Mouse (Mus musculus): ENCODE measurements around the gene Flrt1. TPM values are rescaled to one million over a fixed set of nuclear protein-coding genes. Genes with fewer than 3 reads are reported as not detected.
A peak's percentile ranks its signal among the peaks of the same experiment; 100 is the strongest.

Gene Flrt1
- polyA plus RNA-seq, 1 experiment from 2014 or later: 5.6 TPM

GRCm38 (mm10) chr19:7103993-7104401 is 1.5 kb downstream of the Flrt1 start:
- 9% methylated on average over 19 of the region's 19 CpGs for WGBS

DNA sequence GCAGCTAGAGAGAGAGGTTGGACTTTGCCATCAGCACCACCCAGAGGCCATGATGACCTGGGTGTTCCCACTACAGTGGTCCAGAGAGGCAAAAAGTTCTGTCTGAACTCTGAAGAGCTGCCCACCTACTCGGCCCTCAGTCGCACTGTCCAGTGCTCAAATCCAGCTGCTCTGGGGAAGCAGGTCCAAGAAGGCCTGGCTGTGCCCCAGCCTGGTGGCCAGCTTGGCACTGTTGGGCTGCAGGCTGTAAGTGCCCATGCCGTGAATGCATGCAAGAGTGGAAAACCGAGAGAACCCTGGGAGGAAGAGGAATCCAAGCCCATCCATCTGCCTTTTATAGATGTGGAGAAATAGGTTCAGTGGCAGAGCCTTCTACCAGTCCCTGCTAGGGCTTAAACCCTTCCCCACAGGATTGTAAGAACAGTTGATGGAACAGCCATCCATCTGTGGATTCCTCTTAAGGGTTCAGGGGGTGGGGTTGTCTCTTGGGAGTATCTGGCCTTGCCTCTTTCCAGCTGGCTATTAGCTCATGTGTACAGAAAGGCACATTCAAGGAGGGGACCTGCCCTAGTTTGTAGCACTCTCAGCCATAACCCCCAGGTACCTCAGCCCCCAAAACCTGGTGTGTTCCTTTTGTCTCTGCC is 2.1 kb downstream of the Flrt1 start:
- Histone ChIP-seq H3K9ac (ENCODE audit: low read depth, low read length) (peak overlapping the region; percentile 31; the same call in 1 of the 2 replicates), H3K27ac (ENCODE audit: low read depth, low read length) (peak overlapping the region; percentile 25; the same call in 1 of the 2 replicates), H3K4me1 (replicated peaks; ENCODE audit: control insufficient read depth, insufficient read depth, low read length) (peaks cover 27% of the 10 kb centered on the region), H3K4me2 (replicated peaks; ENCODE audit: low read depth, low read length) (no peak overlapping the region; the same call in 1 of the 2 replicates), H3K9me3 (ENCODE audit: control insufficient read depth, low read length) (no peaks in the 10 kb centered on the region), H3K4me3 (ENCODE audit: low read depth, low read length) (no peak overlapping the region), H3K27me3 (ENCODE audit: control insufficient read depth, insufficient read depth, low read length) (peaks cover 7% of the 10 kb centered on the region), H3K36me3 (ENCODE audit: control insufficient read depth, insufficient read depth, low read length) (no peaks in the 10 kb centered on the region)
- ATAC-seq (ENCODE audit: low FRiP score) (peak; percentile 13), DNase-seq (ENCODE audit: low spot score) (no peak)
- 69% methylated on average over 4 of the region's 4 CpGs for WGBS

More at GRCm38 (mm10) chr19:7103993-7104401, 1.5 kb downstream of the Flrt1 start:
- peak; percentile 76 for ATAC-seq (ENCODE audit: low FRiP score)
- Histone ChIP-seq H3K4me1 (replicated peaks; ENCODE audit: control insufficient read depth, insufficient read depth, low read length) (peaks cover 27% of the 10 kb centered on the region), H3K4me3 (ENCODE audit: low read depth, low read length) (peak overlapping the region; percentile 6; the same call in 1 of the 2 replicates), H3K9me3 (ENCODE audit: control insufficient read depth, low read length) (no peaks in the 10 kb centered on the region), H3K27ac (ENCODE audit: low read depth, low read length) (peak overlapping the region; percentile 25), H3K27me3 (ENCODE audit: control insufficient read depth, insufficient read depth, low read length) (peaks cover 7% of the 10 kb centered on the region), H3K36me3 (ENCODE audit: control insufficient read depth, insufficient read depth, low read length) (no peaks in the 10 kb centered on the region), H3K9ac (ENCODE audit: low read depth, low read length) (peak overlapping the region; percentile 31; the same call in 1 of the 2 replicates), H3K4me2 (replicated peaks; ENCODE audit: low read depth, low read length) (peak overlapping the region; percentile 19; the same call in 1 of the 2 replicates)
- DNase-seq (ENCODE audit: low spot score): peak; percentile 73

GRCm38 (mm10) chr19:7102039-7102438 is 3.5 kb downstream of the Flrt1 start:
- no peak for ATAC-seq (ENCODE audit: low FRiP score)
- 78% methylated on average over 10 of the region's 10 CpGs for WGBS
- peaks cover 10% of the 10 kb centered on the region; the same call in 1 of the 2 replicates for H3K27me3 ChIP-seq (ENCODE audit: control insufficient read depth, insufficient read depth, low read length)
- H3K36me3 ChIP-seq (ENCODE audit: control insufficient read depth, insufficient read depth, low read length): no peaks in the 10 kb centered on the region
- H3K9ac ChIP-seq (ENCODE audit: low read depth, low read length): no peak overlapping the region
- DNase-seq (ENCODE audit: low spot score): no peak
- H3K4me1 ChIP-seq (replicated peaks; ENCODE audit: control insufficient read depth, insufficient read depth, low read length): peaks cover 27% of the 10 kb centered on the region
- H3K9me3 ChIP-seq (ENCODE audit: control insufficient read depth, low read length): no peaks in the 10 kb centered on the region
- H3K4me3 ChIP-seq (ENCODE audit: low read depth, low read length): no peak overlapping the region
- no peak overlapping the region for H3K27ac ChIP-seq (ENCODE audit: low read depth, low read length)
- H3K4me2 ChIP-seq (replicated peaks; ENCODE audit: low read depth, low read length): no peak overlapping the region

- Histone ChIP-seq H3K4me3 (ENCODE audit: low read depth, low read length) (no peak overlapping the region), H3K9me3 (ENCODE audit: control insufficient read depth, low read length) (no peaks in the 10 kb centered on the region), H3K9ac (ENCODE audit: low read depth, low read length) (no peak overlapping the region), H3K4me2 (replicated peaks; ENCODE audit: low read depth, low read length) (no peak overlapping the region), H3K4me1 (replicated peaks; ENCODE audit: control insufficient read depth, insufficient read depth, low read length) (peaks cover 18% of the 10 kb centered on the region), H3K27me3 (ENCODE audit: control insufficient read depth, insufficient read depth, low read length) (peaks cover 10% of the 10 kb centered on the region; the same call in 1 of the 2 replicates), H3K36me3 (ENCODE audit: control insufficient read depth, insufficient read depth, low read length) (no peaks in the 10 kb centered on the region), H3K27ac (ENCODE audit: low read depth, low read length) (no peak overlapping the region)
- DNase-seq (ENCODE audit: low spot score) (no peak), ATAC-seq (ENCODE audit: low FRiP score) (no peak)
- 82% methylated on average over 3 of the region's 3 CpGs for WGBS
Observed at GRCm38 (mm10) chr19:7099620-7100155, 5.8 kb downstream of the Flrt1 start.

- no peak overlapping the region for H3K27ac ChIP-seq (ENCODE audit: low read depth, low read length)
- no peak for DNase-seq (ENCODE audit: low spot score)
- H3K4me2 ChIP-seq (replicated peaks; ENCODE audit: low read depth, low read length): no peak overlapping the region
- peaks cover 7% of the 10 kb centered on the region for H3K27me3 ChIP-seq (ENCODE audit: control insufficient read depth, insufficient read depth, low read length)
- peaks cover 13% of the 10 kb centered on the region for H3K4me1 ChIP-seq (replicated peaks; ENCODE audit: control insufficient read depth, insufficient read depth, low read length)
- H3K9ac ChIP-seq (ENCODE audit: low read depth, low read length): no peak overlapping the region
- 88% methylated on average over 5 of the region's 5 CpGs for WGBS
- H3K4me3 ChIP-seq (ENCODE audit: low read depth, low read length): no peak overlapping the region
- no peaks in the 10 kb centered on the region for H3K36me3 ChIP-seq (ENCODE audit: control insufficient read depth, insufficient read depth, low read length)
- no peak for ATAC-seq (ENCODE audit: low FRiP score)
- H3K9me3 ChIP-seq (ENCODE audit: control insufficient read depth, low read length): no peaks in the 10 kb centered on the region
Observed at GRCm38 (mm10) chr19:7092756-7093155, 12.8 kb downstream of the Flrt1 start.

- WGBS: 53% methylated on average over 10 of the region's 10 CpGs
- H3K9ac ChIP-seq (ENCODE audit: low read depth, low read length): no peak overlapping the region
- DNase-seq (ENCODE audit: low spot score) (no peak), ATAC-seq (ENCODE audit: low FRiP score) (0 out of 2 replicates have a peak, but pooled peaks have one; percentile 37)
- peaks cover 13% of the 10 kb centered on the region for H3K4me1 ChIP-seq (replicated peaks; ENCODE audit: control insufficient read depth, insufficient read depth, low read length)
- no peaks in the 10 kb centered on the region for H3K36me3 ChIP-seq (ENCODE audit: control insufficient read depth, insufficient read depth, low read length)
- no peaks in the 10 kb centered on the region for H3K9me3 ChIP-seq (ENCODE audit: control insufficient read depth, low read length)
- H3K27me3 ChIP-seq (ENCODE audit: control insufficient read depth, insufficient read depth, low read length): peaks cover 5% of the 10 kb centered on the region
- H3K4me2 ChIP-seq (replicated peaks; ENCODE audit: low read depth, low read length): no peak overlapping the region
- no peak overlapping the region for H3K4me3 ChIP-seq (ENCODE audit: low read depth, low read length)
- peak overlapping the region; percentile 8; the same call in 1 of the 2 replicates for H3K27ac ChIP-seq (ENCODE audit: low read depth, low read length)
Observed at GRCm38 (mm10) chr19:7091448-7092050, 14.0 kb downstream of the Flrt1 start.

- Histone ChIP-seq H3K9me3 (ENCODE audit: control insufficient read depth, low read length) (no peaks in the 10 kb centered on the region), H3K36me3 (ENCODE audit: control insufficient read depth, insufficient read depth, low read length) (no peaks in the 10 kb centered on the region), H3K27ac (ENCODE audit: low read depth, low read length) (0 out of 2 replicates have a peak overlapping the region, but pooled peaks have one; percentile 58), H3K9ac (ENCODE audit: low read depth, low read length) (no peak overlapping the region), H3K4me1 (replicated peaks; ENCODE audit: control insufficient read depth, insufficient read depth, low read length) (peaks cover 13% of the 10 kb centered on the region), H3K27me3 (ENCODE audit: control insufficient read depth, insufficient read depth, low read length) (peaks cover 7% of the 10 kb centered on the region), H3K4me2 (replicated peaks; ENCODE audit: low read depth, low read length) (no peak overlapping the region), H3K4me3 (ENCODE audit: low read depth, low read length) (no peak overlapping the region)
- 30% methylated on average over 10 of the region's 10 CpGs for WGBS
- ATAC-seq (ENCODE audit: low FRiP score) (peak; percentile 18; the same call in 1 of the 2 replicates), DNase-seq (ENCODE audit: low spot score) (no peak)
Observed at GRCm38 (mm10) chr19:7090369-7091064, 15.0 kb downstream of the Flrt1 start.

- Histone ChIP-seq H3K4me2 (replicated peaks; ENCODE audit: low read depth, low read length) (no peak overlapping the region), H3K9me3 (ENCODE audit: control insufficient read depth, low read length) (no peaks in the 10 kb centered on the region), H3K9ac (ENCODE audit: low read depth, low read length) (no peak overlapping the region), H3K27ac (ENCODE audit: low read depth, low read length) (no peak overlapping the region), H3K4me1 (replicated peaks; ENCODE audit: control insufficient read depth, insufficient read depth, low read length) (peaks cover 13% of the 10 kb centered on the region), H3K27me3 (ENCODE audit: control insufficient read depth, insufficient read depth, low read length) (peaks cover 7% of the 10 kb centered on the region), H3K4me3 (ENCODE audit: low read depth, low read length) (no peak overlapping the region), H3K36me3 (ENCODE audit: control insufficient read depth, insufficient read depth, low read length) (no peaks in the 10 kb centered on the region)
- DNase-seq (ENCODE audit: low spot score): no peak
- no peak for ATAC-seq (ENCODE audit: low FRiP score)
- WGBS: 22% methylated on average over 7 of the region's 7 CpGs
Observed at GRCm38 (mm10) chr19:7089842-7090251, 15.7 kb downstream of the Flrt1 start.

All from hindbrain, embryonic 11.5 days (tissue).